Mouse (Mus musculus): ENCODE measurements at regions not wholly inside any gene's neighbourhood (a gene's known extent, or its start where the extent isn't known, plus 50 kb on each side); places are given as distances from the start of the nearest gene placed in this dataset.

GRCm38 (mm10) chr7:138066921-138067320 lies 330.6 kb downstream of the Tcerg1l start:
- in situ Hi-C loops (cut with MboI; ENCODE audit: low pct_unique_long_range_greater_than_20kb in 1 of 2, low sequenced_read_pairs in 2 of 2, unreplicated experiment in 1 of 2): no loop called here

GRCm38 (mm10) chr7:138075231-138075630 lies 322.3 kb downstream of the Tcerg1l start:
- in situ Hi-C loops (cut with MboI; ENCODE audit: low pct_unique_long_range_greater_than_20kb in 1 of 2, low sequenced_read_pairs in 2 of 2, unreplicated experiment in 1 of 2): no loop called here

DNA sequence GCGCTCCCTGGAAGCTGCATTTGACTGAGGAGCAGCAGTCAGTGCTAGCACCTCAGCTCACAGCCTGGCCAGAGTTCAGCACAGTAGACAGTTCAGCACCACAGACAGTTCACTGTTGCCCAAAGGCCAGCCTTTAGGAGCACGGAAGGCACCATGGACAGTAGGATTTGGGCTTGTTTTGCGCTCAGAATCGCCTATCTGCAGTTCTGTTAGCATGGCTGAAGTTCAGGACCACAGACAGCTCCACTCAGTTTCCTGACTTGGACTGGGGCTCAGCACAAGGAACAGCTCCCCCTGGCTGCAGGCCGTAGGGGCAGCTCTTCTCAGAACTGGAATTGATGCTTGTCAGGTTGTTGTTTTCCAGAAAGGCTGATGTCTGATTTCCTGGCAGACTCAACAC lies 313.6 kb downstream of the Tcerg1l start:
- in situ Hi-C loops (cut with MboI; ENCODE audit: low pct_unique_long_range_greater_than_20kb in 1 of 2, low sequenced_read_pairs in 2 of 2, unreplicated experiment in 1 of 2): no loop called here

GRCm38 (mm10) chr7:138107471-138108210 lies 289.9 kb downstream of the Tcerg1l start:
- in situ Hi-C loops (cut with MboI; ENCODE audit: low pct_unique_long_range_greater_than_20kb in 1 of 2, low sequenced_read_pairs in 2 of 2, unreplicated experiment in 1 of 2): no loop called here

DNA sequence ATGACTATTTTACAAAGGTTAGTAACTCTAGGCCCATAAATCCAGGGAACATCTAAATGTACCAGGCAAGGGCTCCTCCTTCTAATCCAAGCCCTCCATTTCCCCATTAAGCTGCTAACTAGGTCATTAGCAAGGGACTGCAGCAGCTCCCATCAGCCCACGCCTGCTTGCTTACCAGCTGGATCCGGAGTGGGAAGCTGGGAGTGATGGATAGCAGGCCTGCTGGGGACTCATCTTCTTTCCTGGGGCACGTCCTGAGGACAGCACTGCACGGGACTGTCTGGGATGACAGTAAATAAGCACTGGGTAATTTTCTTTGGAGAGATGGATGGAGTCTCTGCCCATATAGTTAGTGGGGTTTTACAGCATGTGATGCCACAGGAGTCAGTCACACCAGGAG lies 276.0 kb downstream of the Tcerg1l start:
- in situ Hi-C loops (cut with MboI; ENCODE audit: low pct_unique_long_range_greater_than_20kb in 1 of 2, low sequenced_read_pairs in 2 of 2, unreplicated experiment in 1 of 2): no loop called here

GRCm38 (mm10) chr7:138129701-138130100 lies 267.8 kb downstream of the Tcerg1l start:
- in situ Hi-C loops (cut with MboI; ENCODE audit: low pct_unique_long_range_greater_than_20kb in 1 of 2, low sequenced_read_pairs in 2 of 2, unreplicated experiment in 1 of 2): no loop called here

- in situ Hi-C loops (cut with MboI; ENCODE audit: low pct_unique_long_range_greater_than_20kb in 1 of 2, low sequenced_read_pairs in 2 of 2, unreplicated experiment in 1 of 2): no loop called here
Measured at GRCm38 (mm10) chr7:138133427-138133826, 264.1 kb downstream of the Tcerg1l start.

- in situ Hi-C loops (cut with MboI; ENCODE audit: low pct_unique_long_range_greater_than_20kb in 1 of 2, low sequenced_read_pairs in 2 of 2, unreplicated experiment in 1 of 2): no loop called here
Measured at GRCm38 (mm10) chr7:138137934-138138333, 259.6 kb downstream of the Tcerg1l start.

- in situ Hi-C loops (cut with MboI; ENCODE audit: low pct_unique_long_range_greater_than_20kb in 1 of 2, low sequenced_read_pairs in 2 of 2, unreplicated experiment in 1 of 2): no loop called here
Measured at GRCm38 (mm10) chr7:138139766-138140165, 257.8 kb downstream of the Tcerg1l start.

- in situ Hi-C loops (cut with MboI; ENCODE audit: low pct_unique_long_range_greater_than_20kb in 1 of 2, low sequenced_read_pairs in 2 of 2, unreplicated experiment in 1 of 2): no loop called here
Measured at GRCm38 (mm10) chr7:138149496-138149895, 248.0 kb downstream of the Tcerg1l start.

- in situ Hi-C loops (cut with MboI; ENCODE audit: low pct_unique_long_range_greater_than_20kb in 1 of 2, low sequenced_read_pairs in 2 of 2, unreplicated experiment in 1 of 2): no loop called here
Measured at GRCm38 (mm10) chr7:138153455-138154167, 243.9 kb downstream of the Tcerg1l start.

All from mouse embryonic stem cell (cell line).